Mouse (Mus musculus): ENCODE measurements around the gene Glmn. TPM values are rescaled to one million over a fixed set of nuclear protein-coding genes. Genes with fewer than 3 reads are reported as not detected.

Gene Glmn
- polyA plus RNA-seq, 1 experiment: not detected

- no peaks in the 10 kb centered on the region for H3K4me1 ChIP-seq (ENCODE audit: control insufficient read depth, insufficient read depth, low read length)
- no peak overlapping the region for H3K27ac ChIP-seq (ENCODE audit: insufficient read depth, low read depth, low read length)
- 94% methylated on average over 3 of the region's 3 CpGs for whole genome bisulfite sequencing
- no peak for TF ChIP-seq POLR2A (IDR thresholded peaks at IDR 0.05; ENCODE audit: insufficient read depth, low read depth, low read length)
- no peak for TF ChIP-seq CTCF (IDR thresholded peaks at IDR 0.05; ENCODE audit: insufficient read depth, low read depth, low read length)
- no peak overlapping the region for H3K4me3 ChIP-seq (ENCODE audit: insufficient read depth, low read depth, low read length)
These were observed 68.8 kb downstream of the Glmn start for GRCm38 (mm10) chr5:107528856-107529255.

DNA sequence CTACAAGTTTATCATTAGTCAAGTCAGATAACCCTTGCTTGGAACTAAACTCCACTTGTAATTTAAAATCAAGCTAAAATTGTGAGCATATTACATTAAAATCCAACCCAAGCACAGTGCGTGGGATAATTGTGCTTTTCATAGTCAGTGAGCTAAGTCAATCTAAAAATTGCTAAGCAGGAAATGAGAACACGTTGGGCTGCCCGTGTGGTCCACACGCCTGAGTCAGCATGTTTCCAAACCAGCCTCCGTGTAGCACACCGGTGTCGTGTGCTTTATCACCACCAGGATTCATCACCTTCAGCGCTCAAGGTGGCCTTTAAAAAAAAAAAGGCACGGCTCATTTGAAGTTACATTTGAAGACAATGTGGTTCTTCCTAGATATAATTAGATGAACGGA lies 73.4 kb downstream of the Glmn start:
- H3K4me1 ChIP-seq (ENCODE audit: control insufficient read depth, insufficient read depth, low read length): no peaks in the 10 kb centered on the region
- 81% methylated on average over 10 of the region's 10 CpGs for WGBS
- no peak overlapping the region for H3K4me3 ChIP-seq (ENCODE audit: insufficient read depth, low read depth, low read length)
- no peak overlapping the region for H3K27ac ChIP-seq (ENCODE audit: insufficient read depth, low read depth, low read length)
- no peak for TF ChIP-seq CTCF (IDR thresholded peaks at IDR 0.05; ENCODE audit: insufficient read depth, low read depth, low read length)
- no peak for TF ChIP-seq POLR2A (IDR thresholded peaks at IDR 0.05; ENCODE audit: insufficient read depth, low read depth, low read length)

- TF ChIP-seq CTCF (IDR thresholded peaks at IDR 0.05; ENCODE audit: insufficient read depth, low read depth, low read length) (no peak), POLR2A (IDR thresholded peaks at IDR 0.05; ENCODE audit: insufficient read depth, low read depth, low read length) (no peak)
- 75% methylated on average over 7 of the region's 7 CpGs for WGBS
- Histone ChIP-seq H3K27ac (ENCODE audit: insufficient read depth, low read depth, low read length) (no peak overlapping the region), H3K4me1 (ENCODE audit: control insufficient read depth, insufficient read depth, low read length) (no peaks in the 10 kb centered on the region), H3K4me3 (ENCODE audit: insufficient read depth, low read depth, low read length) (no peak overlapping the region)
These were observed 75.8 kb downstream of the Glmn start for GRCm38 (mm10) chr5:107521897-107522296.

GRCm38 (mm10) chr5:107521386-107521785 lies 76.3 kb downstream of the Glmn start:
- no peak overlapping the region for H3K4me3 ChIP-seq (ENCODE audit: insufficient read depth, low read depth, low read length)
- 90% methylated on average over 6 of the region's 6 CpGs for WGBS
- H3K27ac ChIP-seq (ENCODE audit: insufficient read depth, low read depth, low read length): no peak overlapping the region
- H3K4me1 ChIP-seq (ENCODE audit: control insufficient read depth, insufficient read depth, low read length): no peaks in the 10 kb centered on the region
- no peak for TF ChIP-seq CTCF (IDR thresholded peaks at IDR 0.05; ENCODE audit: insufficient read depth, low read depth, low read length)
- no peak for TF ChIP-seq POLR2A (IDR thresholded peaks at IDR 0.05; ENCODE audit: insufficient read depth, low read depth, low read length)

- no peak overlapping the region for H3K27ac ChIP-seq (ENCODE audit: insufficient read depth, low read depth, low read length)
- H3K4me1 ChIP-seq (ENCODE audit: control insufficient read depth, insufficient read depth, low read length): no peaks in the 10 kb centered on the region
- TF ChIP-seq CTCF (IDR thresholded peaks at IDR 0.05; ENCODE audit: insufficient read depth, low read depth, low read length) (no peak), POLR2A (IDR thresholded peaks at IDR 0.05; ENCODE audit: insufficient read depth, low read depth, low read length) (no peak)
- no peak overlapping the region for H3K4me3 ChIP-seq (ENCODE audit: insufficient read depth, low read depth, low read length)
- 57% methylated on average over 4 of the region's 4 CpGs for WGBS
These were observed 79.1 kb downstream of the Glmn start for GRCm38 (mm10) chr5:107518602-107519001.

GRCm38 (mm10) chr5:107516087-107516486 lies 81.6 kb downstream of the Glmn start:
- H3K27ac ChIP-seq (ENCODE audit: insufficient read depth, low read depth, low read length): no peak overlapping the region
- no peak overlapping the region for H3K4me3 ChIP-seq (ENCODE audit: insufficient read depth, low read depth, low read length)
- no peak for TF ChIP-seq POLR2A (IDR thresholded peaks at IDR 0.05; ENCODE audit: insufficient read depth, low read depth, low read length)
- TF ChIP-seq CTCF (IDR thresholded peaks at IDR 0.05; ENCODE audit: insufficient read depth, low read depth, low read length): no peak
- 94% methylated on average over 1 of the region's 1 CpGs for WGBS
- H3K4me1 ChIP-seq (ENCODE audit: control insufficient read depth, insufficient read depth, low read length): no peaks in the 10 kb centered on the region

GRCm38 (mm10) chr5:107515453-107515852 lies 82.2 kb downstream of the Glmn start:
- WGBS: 97% methylated on average over 3 of the region's 3 CpGs
- no peak for TF ChIP-seq CTCF (IDR thresholded peaks at IDR 0.05; ENCODE audit: insufficient read depth, low read depth, low read length)
- no peak for TF ChIP-seq POLR2A (IDR thresholded peaks at IDR 0.05; ENCODE audit: insufficient read depth, low read depth, low read length)
- no peak overlapping the region for H3K27ac ChIP-seq (ENCODE audit: insufficient read depth, low read depth, low read length)
- no peak overlapping the region for H3K4me3 ChIP-seq (ENCODE audit: insufficient read depth, low read depth, low read length)
- H3K4me1 ChIP-seq (ENCODE audit: control insufficient read depth, insufficient read depth, low read length): no peaks in the 10 kb centered on the region

GRCm38 (mm10) chr5:107513583-107513982 lies 84.1 kb downstream of the Glmn start:
- 50% methylated on average over 7 of the region's 7 CpGs for WGBS
- Histone ChIP-seq H3K27ac (ENCODE audit: insufficient read depth, low read depth, low read length) (no peak overlapping the region), H3K4me1 (ENCODE audit: control insufficient read depth, insufficient read depth, low read length) (no peaks in the 10 kb centered on the region), H3K4me3 (ENCODE audit: insufficient read depth, low read depth, low read length) (no peak overlapping the region)
- no peak for TF ChIP-seq POLR2A (IDR thresholded peaks at IDR 0.05; ENCODE audit: insufficient read depth, low read depth, low read length)
- TF ChIP-seq CTCF (IDR thresholded peaks at IDR 0.05; ENCODE audit: insufficient read depth, low read depth, low read length): no peak

DNA sequence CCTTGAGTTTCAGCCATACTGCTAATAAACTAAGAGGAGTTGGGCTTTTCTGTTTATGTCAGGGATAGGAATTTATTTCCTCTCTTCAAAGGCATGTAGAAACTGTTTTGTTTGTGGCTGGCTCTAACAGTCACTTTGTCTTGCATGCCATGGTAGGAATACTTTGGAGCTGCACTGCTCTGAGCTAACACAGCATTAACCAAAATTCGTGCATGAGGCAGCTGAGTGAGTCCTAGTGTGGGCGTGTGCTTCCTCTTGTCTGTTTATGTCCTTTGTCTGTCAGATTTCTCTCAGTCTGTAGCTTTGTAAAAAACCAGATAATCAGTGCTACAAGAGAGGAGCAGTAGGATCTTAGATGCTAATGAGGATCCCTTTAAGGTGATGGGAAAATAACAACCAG lies 86.4 kb downstream of the Glmn start:
- 56% methylated on average over 2 of the region's 2 CpGs for WGBS
- no peak overlapping the region for H3K4me3 ChIP-seq (ENCODE audit: insufficient read depth, low read depth, low read length)
- H3K4me1 ChIP-seq (ENCODE audit: control insufficient read depth, insufficient read depth, low read length): no peaks in the 10 kb centered on the region
- H3K27ac ChIP-seq (ENCODE audit: insufficient read depth, low read depth, low read length): no peak overlapping the region
- TF ChIP-seq CTCF (IDR thresholded peaks at IDR 0.05; ENCODE audit: insufficient read depth, low read depth, low read length) (no peak), POLR2A (IDR thresholded peaks at IDR 0.05; ENCODE audit: insufficient read depth, low read depth, low read length) (no peak)

DNA sequence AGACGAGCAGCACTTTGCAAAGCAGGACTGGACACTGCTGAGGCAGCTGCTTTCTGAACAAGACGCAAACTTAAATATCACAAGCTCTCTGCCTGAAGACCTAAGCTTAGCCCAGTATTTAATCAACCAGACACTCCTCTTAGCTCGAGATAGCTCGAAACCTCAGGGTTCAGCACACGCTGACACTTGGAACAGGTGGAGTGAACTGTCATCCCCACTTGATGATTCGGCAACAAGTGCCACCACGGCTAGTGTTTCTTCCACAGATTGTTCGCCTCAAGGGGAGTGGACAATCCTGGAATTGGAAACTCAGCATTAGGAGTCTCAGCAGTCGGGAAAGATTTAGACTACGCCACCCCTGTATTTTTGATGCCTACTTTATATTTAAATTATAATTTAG lies 87.2 kb downstream of the Glmn start:
- WGBS: 93% methylated on average over 10 of the region's 10 CpGs
- Histone ChIP-seq H3K4me3 (ENCODE audit: insufficient read depth, low read depth, low read length) (no peak overlapping the region), H3K4me1 (ENCODE audit: control insufficient read depth, insufficient read depth, low read length) (no peaks in the 10 kb centered on the region), H3K27ac (ENCODE audit: insufficient read depth, low read depth, low read length) (no peak overlapping the region)
- TF ChIP-seq POLR2A (IDR thresholded peaks at IDR 0.05; ENCODE audit: insufficient read depth, low read depth, low read length) (no peak), CTCF (IDR thresholded peaks at IDR 0.05; ENCODE audit: insufficient read depth, low read depth, low read length) (no peak)

All from olfactory bulb, adult 2 months (tissue).